Mouse (Mus musculus): ENCODE results near the gene Acta2.
"Not testable (repeated sequence)": the region's sequence is repeated elsewhere in the genome, so short reads cannot be mapped to it uniquely, and the experiment has no call there.

DNA sequence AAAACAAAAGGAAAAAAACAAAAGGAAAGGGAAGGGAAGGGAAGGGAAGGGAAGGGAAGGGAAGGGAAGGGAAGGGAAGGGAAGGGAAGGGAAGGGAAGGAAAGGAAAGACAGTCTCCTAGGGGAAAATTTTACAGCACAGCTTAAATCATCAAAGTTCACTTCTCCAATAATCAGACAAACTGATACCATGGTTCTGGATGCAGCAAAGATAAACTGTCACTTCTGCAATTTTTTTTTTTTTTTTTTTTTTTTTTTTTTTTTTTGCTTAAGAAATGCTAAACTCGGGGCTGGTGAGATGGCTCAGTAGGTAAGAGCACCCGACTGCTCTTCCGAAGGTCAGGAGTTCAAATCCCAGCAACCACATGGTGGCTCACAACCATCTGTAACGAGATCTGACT lies 49.3 kb downstream of the Acta2 start:
- TF ChIP-seq CTCF (IDR thresholded peaks at IDR 0.05; ENCODE audit: low read depth); EP300 (optimal IDR thresholded peaks at IDR 0.05): not testable (repeated sequence)
